Mouse (Mus musculus) stomach, postnatal 0 days (tissue): ENCODE measurements around the gene Myo10.

Experiments
- CTCF ChIP-seq: IDR thresholded peaks from 2 replicates; pipeline ENCODE4 v1.5.1; 2016; ENCODE audit warnings: antibody characterized with exemption, low read depth, mild to moderate bottlenecking, moderate library complexity
- EP300 ChIP-seq: optimal IDR thresholded peaks from 2 replicates; pipeline ENCODE3; 2016; ENCODE audit warnings: antibody characterized with exemption

- TF ChIP-seq CTCF (no peak), EP300 (no peak)
These were observed 35.5 kb upstream of the Myo10 start for GRCm38 (mm10) chr15:25586828-25587227.
